Mouse (Mus musculus): Measurements from ENCODE around the gene Tgfbr1.

DNA sequence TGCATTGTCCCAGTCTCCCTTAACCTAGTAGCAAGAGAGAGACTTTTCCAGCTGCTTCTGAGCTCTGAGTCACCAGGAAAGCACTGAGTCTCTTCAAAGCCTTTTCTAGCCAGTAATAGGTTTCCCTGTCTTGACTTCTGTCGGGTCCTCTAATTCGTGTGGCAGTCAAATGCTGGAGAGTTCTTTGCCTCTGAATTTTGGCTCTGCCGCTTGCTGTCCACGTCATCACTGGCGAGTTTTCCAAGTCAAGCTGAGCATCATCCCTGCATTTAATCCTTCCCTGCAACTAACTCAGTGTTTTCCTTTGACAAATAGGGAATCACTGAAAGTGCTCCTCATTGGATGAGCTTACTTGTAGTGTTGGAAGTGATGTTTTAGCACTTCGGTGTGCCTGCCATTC lies 36.6 kb upstream of the Tgfbr1 start:
- TF ChIP-seq CTCF (IDR thresholded peaks at IDR 0.05; ENCODE audit: extremely low read depth, insufficient read depth, low read length) (no peak), POLR2A (IDR thresholded peaks at IDR 0.05; ENCODE audit: extremely low read depth, insufficient read depth, low read length) (no peak)

Data from cortical plate, adult 2 months (tissue).